Mouse (Mus musculus): ENCODE measurements around the gene N4bp3. TPM values are rescaled to one million over a fixed set of nuclear protein-coding genes. Genes with fewer than 3 reads are reported as not detected.
A peak's percentile ranks its signal among the peaks of the same experiment; 100 is the strongest.

The N4bp3 gene
- polyA plus RNA-seq, 1 experiment, result 16.3 TPM

DNA sequence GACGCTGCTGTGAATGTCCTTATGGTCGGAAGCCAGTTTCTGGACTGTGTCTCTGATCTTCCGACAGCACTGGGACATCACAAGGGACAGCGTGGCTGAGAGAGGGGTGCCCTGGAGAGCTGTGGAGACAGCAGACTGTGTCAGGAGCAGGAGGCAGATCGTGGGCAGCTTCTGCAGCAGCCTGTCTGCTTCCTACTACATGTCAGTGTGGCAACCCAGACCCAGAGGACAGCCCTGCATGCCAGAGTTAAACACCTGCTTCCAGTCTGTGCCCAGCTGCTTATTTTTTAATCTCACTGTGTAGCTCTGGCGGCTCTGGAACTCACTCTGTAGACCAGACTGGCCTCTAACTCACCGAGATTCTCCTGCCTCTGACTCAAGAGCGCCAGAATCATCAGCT, 22.7 kb downstream of the N4bp3 start:
- Histone ChIP-seq H3K4me3 (no peak overlapping the region), H3K79me2 (ENCODE audit: control insufficient read depth, insufficient read depth) (no peaks in the 10 kb centered on the region), H3K4me2 (ENCODE audit: low read depth) (no peak overlapping the region), H3K27me3 (ENCODE audit: control insufficient read depth, insufficient read depth, insufficient read length) (no peaks in the 10 kb centered on the region), H3K36me3 (ENCODE audit: control insufficient read depth, insufficient read depth) (peaks cover 20% of the 10 kb centered on the region), H3ac (ENCODE audit: control insufficient read depth, insufficient read length) (no peak overlapping the region)
- peak in 1 of 3 experiments; percentile 69 for TF ChIP-seq MYOG (IDR thresholded peaks at IDR 0.05; ENCODE audit: control insufficient read depth in 1 of 3, insufficient read depth in 1 of 3, insufficient read length in 2 of 3, low read depth in 2 of 3)
- peak; percentile 11 to 43 (median 23) for TF ChIP-seq MYOD1 (IDR thresholded peaks at IDR 0.05; ENCODE audit: control insufficient read depth in 1 of 3, insufficient read length in 2 of 3, low read depth in 2 of 3)
- no peak for TF ChIP-seq MAX (IDR thresholded peaks at IDR 0.05; ENCODE audit: low read depth)
- no peak for TF ChIP-seq POLR2AphosphoS2 (IDR thresholded peaks at IDR 0.05; ENCODE audit: insufficient read length, low read depth)
- TF ChIP-seq CEBPB (IDR thresholded peaks at IDR 0.05; ENCODE audit: insufficient read depth, poor library complexity, severe bottlenecking), result no peak

DNA sequence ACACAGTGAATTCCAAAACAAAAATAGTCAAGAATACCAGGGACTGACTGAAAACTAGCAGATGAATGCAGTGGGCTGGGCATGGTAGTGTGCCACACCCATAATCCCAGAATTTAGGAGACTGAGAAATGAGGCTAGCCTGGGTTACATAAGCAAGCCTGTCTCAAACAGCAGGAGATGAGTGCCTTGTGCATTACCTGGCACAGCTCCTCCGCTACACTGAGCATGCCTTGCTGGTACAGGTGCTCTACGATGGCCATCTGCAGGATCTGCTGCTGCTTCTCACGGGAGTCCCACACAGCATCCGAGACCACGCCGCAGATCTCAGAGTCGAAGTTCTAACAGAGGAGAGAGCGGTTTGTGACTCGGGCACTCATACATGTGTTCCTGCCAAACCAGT, 23.2 kb downstream of the N4bp3 start:
- peaks cover 24% of the 10 kb centered on the region for H3K36me3 ChIP-seq (ENCODE audit: control insufficient read depth, insufficient read depth)
- no peaks in the 10 kb centered on the region for H3K79me2 ChIP-seq (ENCODE audit: control insufficient read depth, insufficient read depth)
- H3K4me3 ChIP-seq, result no peak overlapping the region
- H3ac ChIP-seq (ENCODE audit: control insufficient read depth, insufficient read length), result no peak overlapping the region
- H3K4me2 ChIP-seq (ENCODE audit: low read depth), result no peak overlapping the region
- no peaks in the 10 kb centered on the region for H3K27me3 ChIP-seq (ENCODE audit: control insufficient read depth, insufficient read depth, insufficient read length)
- TF ChIP-seq USF1 (IDR thresholded peaks at IDR 0.05; ENCODE audit: low read depth), result no peak
- no peak for TF ChIP-seq CEBPB (IDR thresholded peaks at IDR 0.05; ENCODE audit: insufficient read depth, poor library complexity, severe bottlenecking)
- TF ChIP-seq REST (IDR thresholded peaks at IDR 0.05; ENCODE audit: insufficient read depth, insufficient read length), result no peak
- no peak for TF ChIP-seq MYOG (IDR thresholded peaks at IDR 0.05; ENCODE audit: control insufficient read depth in 1 of 3, insufficient read depth in 1 of 3, insufficient read length in 2 of 3, low read depth in 2 of 3)
- peak; percentile 50 for TF ChIP-seq POLR2AphosphoS2 (IDR thresholded peaks at IDR 0.05; ENCODE audit: insufficient read length, low read depth)
- peak; percentile 18 for TF ChIP-seq POLR2A (IDR thresholded peaks at IDR 0.05; ENCODE audit: insufficient read length, low read depth)

DNA sequence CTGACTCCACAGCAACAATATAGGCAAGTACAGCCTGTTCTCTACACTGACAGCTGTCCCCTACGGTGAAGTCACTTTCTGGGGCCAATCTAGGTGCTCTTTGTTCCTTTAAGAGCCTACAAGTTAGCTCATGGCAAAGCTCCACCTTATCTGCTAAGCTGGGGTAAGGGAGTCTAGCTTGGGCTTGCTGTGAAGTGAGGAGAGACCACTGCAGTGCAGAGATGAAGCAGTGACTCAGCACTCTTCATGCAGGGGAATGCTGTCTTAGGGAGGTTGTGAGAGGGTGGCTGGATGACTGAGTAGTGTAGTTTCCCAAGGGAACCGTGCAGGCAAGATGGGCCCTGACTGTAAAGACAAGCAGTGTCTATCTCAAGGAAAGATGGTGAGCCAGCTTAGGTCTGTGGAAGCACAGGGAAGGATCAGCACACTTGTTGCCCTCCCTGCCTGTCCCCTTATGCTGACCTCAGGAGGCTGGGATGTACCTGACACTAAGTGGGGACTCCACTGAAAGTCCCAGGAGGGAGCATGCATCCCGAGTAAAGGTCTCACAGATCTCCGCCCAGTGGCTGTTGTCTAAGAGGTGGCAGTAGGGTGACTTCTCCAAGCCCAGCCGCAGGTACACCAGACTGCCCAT, 25.3 kb downstream of the N4bp3 start:
- no peak overlapping the region for H3K4me3 ChIP-seq
- no peak overlapping the region for H3ac ChIP-seq (ENCODE audit: control insufficient read depth, insufficient read length)
- H3K79me2 ChIP-seq (ENCODE audit: control insufficient read depth, insufficient read depth), result peaks cover 16% of the 10 kb centered on the region
- no peak overlapping the region for H3K4me2 ChIP-seq (ENCODE audit: low read depth)
- H3K36me3 ChIP-seq (ENCODE audit: control insufficient read depth, insufficient read depth), result peaks cover 30% of the 10 kb centered on the region
- no peak for TF ChIP-seq TCF12 (IDR thresholded peaks at IDR 0.05; ENCODE audit: insufficient read depth, poor library complexity, severe bottlenecking)
- no peak for TF ChIP-seq POLR2AphosphoS2 (IDR thresholded peaks at IDR 0.05; ENCODE audit: insufficient read length, low read depth)
- TF ChIP-seq CEBPB (IDR thresholded peaks at IDR 0.05; ENCODE audit: insufficient read depth, poor library complexity, severe bottlenecking), result no peak
- no peak for TF ChIP-seq MYOG (IDR thresholded peaks at IDR 0.05; ENCODE audit: control insufficient read depth in 1 of 3, insufficient read depth in 1 of 3, insufficient read length in 2 of 3, low read depth in 2 of 3)
- no peak for TF ChIP-seq E2F4 (IDR thresholded peaks at IDR 0.05; ENCODE audit: insufficient read depth)
- no peak for TF ChIP-seq MYOD1 (IDR thresholded peaks at IDR 0.05; ENCODE audit: control insufficient read depth in 1 of 3, insufficient read length in 2 of 3, low read depth in 2 of 3)
- no peak for TF ChIP-seq REST (IDR thresholded peaks at IDR 0.05; ENCODE audit: insufficient read depth, insufficient read length)
- TF ChIP-seq MAX (IDR thresholded peaks at IDR 0.05; ENCODE audit: low read depth), result no peak
- TF ChIP-seq USF1 (IDR thresholded peaks at IDR 0.05; ENCODE audit: low read depth), result no peak
- no peak for TF ChIP-seq POLR2A (IDR thresholded peaks at IDR 0.05; ENCODE audit: insufficient read length, low read depth)
- TF ChIP-seq TCF3 (IDR thresholded peaks at IDR 0.05; ENCODE audit: insufficient read length, low read depth), result no peak
- no peak for TF ChIP-seq SRF (IDR thresholded peaks at IDR 0.05; ENCODE audit: control insufficient read depth, insufficient read length, low read depth)
- no peaks in the 10 kb centered on the region for H3K27me3 ChIP-seq (ENCODE audit: control insufficient read depth, insufficient read depth, insufficient read length)

DNA sequence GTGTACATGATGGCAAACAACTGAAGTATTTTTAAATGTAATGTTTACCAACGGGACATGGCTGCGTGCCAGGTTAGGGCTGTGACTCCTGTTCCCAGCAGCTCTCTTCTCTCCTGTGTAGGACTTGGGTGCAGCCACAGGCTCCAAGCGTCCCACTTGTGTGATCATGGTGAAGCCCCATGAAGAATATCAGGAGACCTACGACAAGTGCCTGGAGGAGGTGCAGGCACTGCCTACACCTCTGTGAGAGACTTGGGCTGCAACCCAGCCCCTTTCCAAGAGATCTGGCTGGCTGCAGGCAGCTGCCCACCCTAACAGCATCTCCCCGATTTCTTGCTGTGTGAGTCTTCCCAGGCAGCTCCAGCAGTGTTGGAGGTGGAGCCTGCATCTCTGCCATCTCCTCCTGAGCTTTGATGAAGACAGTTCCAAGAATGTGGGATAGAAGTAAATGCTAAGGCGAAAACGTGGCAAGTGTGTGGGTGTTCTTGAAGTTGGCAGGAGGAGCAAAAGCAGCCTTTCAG, 27.6 kb downstream of the N4bp3 start:
- TF ChIP-seq REST (IDR thresholded peaks at IDR 0.05; ENCODE audit: insufficient read depth, insufficient read length) (no peak), SRF (IDR thresholded peaks at IDR 0.05; ENCODE audit: control insufficient read depth, insufficient read length, low read depth) (no peak), MYOD1 (IDR thresholded peaks at IDR 0.05; ENCODE audit: control insufficient read depth in 1 of 3, insufficient read length in 2 of 3, low read depth in 2 of 3) (no peak)
- no peak overlapping the region for H3K4me3 ChIP-seq
- no peak overlapping the region for H3ac ChIP-seq (ENCODE audit: control insufficient read depth, insufficient read length)
- H3K36me3 ChIP-seq (ENCODE audit: control insufficient read depth, insufficient read depth), result peaks cover 25% of the 10 kb centered on the region
- no peaks in the 10 kb centered on the region for H3K27me3 ChIP-seq (ENCODE audit: control insufficient read depth, insufficient read depth, insufficient read length)
- H3K79me2 ChIP-seq (ENCODE audit: control insufficient read depth, insufficient read depth), result peaks cover 21% of the 10 kb centered on the region
- H3K4me2 ChIP-seq (ENCODE audit: low read depth), result no peak overlapping the region

DNA sequence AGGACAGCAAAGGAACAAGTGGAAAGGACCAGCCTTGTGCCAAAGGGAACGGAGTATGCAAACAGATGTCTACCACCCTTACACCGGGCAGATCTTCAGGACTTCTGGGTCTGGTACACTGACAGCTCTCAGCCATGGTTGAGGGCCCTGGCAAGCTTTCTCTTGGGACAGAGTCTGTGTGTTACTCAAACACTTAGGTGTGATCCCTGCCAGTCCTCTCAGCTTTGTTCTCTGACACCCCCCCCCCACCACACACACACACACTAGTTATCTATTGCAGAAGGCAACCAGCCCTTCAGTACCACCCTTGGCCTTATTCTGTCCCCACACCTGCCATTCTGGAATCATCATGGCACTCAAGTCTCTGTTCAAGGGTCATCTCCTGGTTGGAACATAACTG, 28.9 kb downstream of the N4bp3 start:
- no peaks in the 10 kb centered on the region for H3K27me3 ChIP-seq (ENCODE audit: control insufficient read depth, insufficient read depth, insufficient read length)
- H3K4me2 ChIP-seq (ENCODE audit: low read depth), result no peak overlapping the region
- H3K36me3 ChIP-seq (ENCODE audit: control insufficient read depth, insufficient read depth), result peaks cover 25% of the 10 kb centered on the region
- no peak overlapping the region for H3ac ChIP-seq (ENCODE audit: control insufficient read depth, insufficient read length)
- H3K79me2 ChIP-seq (ENCODE audit: control insufficient read depth, insufficient read depth), result peaks cover 21% of the 10 kb centered on the region
- no peak for TF ChIP-seq E2F4 (IDR thresholded peaks at IDR 0.05; ENCODE audit: insufficient read depth)
- no peak for TF ChIP-seq TCF3 (IDR thresholded peaks at IDR 0.05; ENCODE audit: insufficient read length, low read depth)
- no peak for TF ChIP-seq TCF12 (IDR thresholded peaks at IDR 0.05; ENCODE audit: insufficient read depth, poor library complexity, severe bottlenecking)
- no peak for TF ChIP-seq REST (IDR thresholded peaks at IDR 0.05; ENCODE audit: insufficient read depth, insufficient read length)
- no peak for TF ChIP-seq SRF (IDR thresholded peaks at IDR 0.05; ENCODE audit: control insufficient read depth, insufficient read length, low read depth)
- no peak for TF ChIP-seq POLR2AphosphoS2 (IDR thresholded peaks at IDR 0.05; ENCODE audit: insufficient read length, low read depth)
- TF ChIP-seq MYOD1 (IDR thresholded peaks at IDR 0.05; ENCODE audit: control insufficient read depth in 1 of 3, insufficient read length in 2 of 3, low read depth in 2 of 3), result no peak
- no peak for TF ChIP-seq MYOG (IDR thresholded peaks at IDR 0.05; ENCODE audit: control insufficient read depth in 1 of 3, insufficient read depth in 1 of 3, insufficient read length in 2 of 3, low read depth in 2 of 3)
- TF ChIP-seq USF1 (IDR thresholded peaks at IDR 0.05; ENCODE audit: low read depth), result no peak
- no peak for TF ChIP-seq POLR2A (IDR thresholded peaks at IDR 0.05; ENCODE audit: insufficient read length, low read depth)
- TF ChIP-seq MAX (IDR thresholded peaks at IDR 0.05; ENCODE audit: low read depth), result no peak
- TF ChIP-seq CEBPB (IDR thresholded peaks at IDR 0.05; ENCODE audit: insufficient read depth, poor library complexity, severe bottlenecking), result no peak
- peak overlapping the region; percentile 62 for H3K4me3 ChIP-seq

Measured in myocyte (in vitro differentiated cells).